Mouse (Mus musculus): ENCODE data around the gene Prokr2.

Gene Prokr2

GRCm38 (mm10) chr2:132385194-132385838, at the start of gene Prokr2:
Gene Prokr2, minus strand, starts transcription at chr2:132385447.
- peak; percentile 35 for DNase-seq

GRCm38 (mm10) chr2:132427160-132427941, 42.1 kb upstream of the Prokr2 start:
- peak; percentile 33 for DNase-seq

DNA sequence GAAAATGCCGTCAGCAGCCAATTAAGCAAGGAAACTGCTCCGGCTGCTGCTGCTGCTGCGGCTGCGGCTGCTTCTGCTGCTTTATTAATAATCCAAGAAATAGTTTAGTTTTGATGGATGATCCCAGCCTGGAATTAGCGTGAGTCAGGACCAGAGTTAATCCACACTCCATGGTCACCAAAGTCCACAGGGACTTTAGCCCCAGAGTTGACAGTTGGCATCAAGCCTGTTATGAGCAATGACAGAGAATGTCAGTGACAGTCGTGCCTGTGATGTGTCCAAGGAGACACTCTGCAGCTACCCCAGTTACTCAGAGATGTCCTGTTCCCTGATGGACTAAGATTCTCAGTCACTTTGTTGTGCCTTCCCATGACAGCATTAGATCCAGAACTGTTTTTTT, 40.3 kb upstream of the Prokr2 start:
- no peak for DNase-seq

DNA sequence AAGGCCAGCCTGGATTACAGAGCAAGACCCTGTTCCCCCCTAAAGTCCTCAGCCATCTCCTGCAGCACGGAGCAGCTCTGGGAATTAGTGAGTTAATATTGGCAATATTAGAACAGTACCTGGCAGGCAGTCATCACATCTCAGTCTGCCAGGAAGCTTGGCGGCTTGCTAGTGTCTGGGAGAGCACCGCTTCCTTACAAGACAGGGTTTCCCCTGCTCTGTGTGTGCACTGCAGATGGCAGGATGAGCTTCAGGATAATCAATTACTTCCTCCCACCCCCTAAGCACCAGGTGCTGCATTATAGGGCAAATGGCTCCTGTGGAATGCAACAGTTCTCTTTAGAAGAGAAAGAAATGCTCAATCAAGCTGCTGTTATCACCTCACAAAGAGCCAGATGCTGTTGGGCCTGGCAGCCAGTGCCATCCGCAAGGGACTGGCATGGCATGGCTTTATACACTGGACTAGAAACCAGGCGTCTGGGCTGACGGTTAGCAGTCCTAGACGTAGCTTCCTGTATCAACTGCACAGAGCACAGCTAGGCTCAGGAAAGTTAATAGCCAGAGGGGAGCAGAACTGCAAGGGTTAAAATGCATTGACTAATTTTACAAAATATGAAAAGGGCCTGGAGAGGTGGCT, 38.3 kb upstream of the Prokr2 start:
- no peak for DNase-seq

GRCm38 (mm10) chr2:132422846-132423245, 37.6 kb upstream of the Prokr2 start:
- no peak for DNase-seq

DNA sequence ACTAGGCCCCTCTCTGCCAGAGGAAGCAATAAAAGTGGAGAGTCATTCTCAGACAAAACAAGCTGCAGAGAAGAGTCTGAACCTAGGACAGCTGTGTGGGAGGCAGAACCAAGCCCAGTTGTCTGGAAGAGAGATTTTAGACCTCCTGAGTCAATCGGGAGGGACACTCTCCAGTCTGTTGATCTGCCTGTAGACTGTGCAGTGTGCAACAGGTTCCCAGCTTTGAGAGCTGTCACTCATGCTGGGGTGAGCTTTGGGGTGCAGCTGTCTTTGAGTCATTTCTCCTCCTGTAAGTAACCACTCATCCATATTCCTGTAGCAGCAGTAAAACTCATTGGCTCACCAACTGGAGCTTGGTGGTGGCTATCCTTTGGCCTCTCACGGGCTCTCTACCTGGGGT, 33.2 kb upstream of the Prokr2 start:
- no peak for DNase-seq

- DNase-seq: no peak
Observed at GRCm38 (mm10) chr2:132410126-132410525, 24.9 kb upstream of the Prokr2 start.

DNA sequence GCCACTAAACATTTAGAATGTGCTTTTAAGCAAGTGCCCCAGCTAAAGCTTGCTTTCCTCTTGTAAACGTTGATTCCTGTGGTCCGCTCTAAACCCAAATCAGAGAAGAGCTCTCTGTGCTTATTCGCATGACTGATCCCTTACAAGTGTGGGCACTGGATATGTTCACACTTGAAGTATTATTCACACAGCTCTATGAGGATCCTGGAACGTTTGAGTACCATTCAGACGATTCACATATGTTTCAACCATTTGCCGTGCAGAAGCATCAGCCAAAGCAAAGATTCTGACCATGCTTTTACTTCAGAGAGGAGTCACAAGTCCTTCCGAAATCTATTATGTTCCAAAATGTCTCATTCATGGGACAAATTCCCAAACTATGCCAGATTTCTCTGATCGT, 12.9 kb upstream of the Prokr2 start:
- DNase-seq: no peak

GRCm38 (mm10) chr2:132395753-132396152, 10.5 kb upstream of the Prokr2 start:
- DNase-seq: no peak

GRCm38 (mm10) chr2:132390607-132391160, 5.4 kb upstream of the Prokr2 start:
- DNase-seq: no peak

DNA sequence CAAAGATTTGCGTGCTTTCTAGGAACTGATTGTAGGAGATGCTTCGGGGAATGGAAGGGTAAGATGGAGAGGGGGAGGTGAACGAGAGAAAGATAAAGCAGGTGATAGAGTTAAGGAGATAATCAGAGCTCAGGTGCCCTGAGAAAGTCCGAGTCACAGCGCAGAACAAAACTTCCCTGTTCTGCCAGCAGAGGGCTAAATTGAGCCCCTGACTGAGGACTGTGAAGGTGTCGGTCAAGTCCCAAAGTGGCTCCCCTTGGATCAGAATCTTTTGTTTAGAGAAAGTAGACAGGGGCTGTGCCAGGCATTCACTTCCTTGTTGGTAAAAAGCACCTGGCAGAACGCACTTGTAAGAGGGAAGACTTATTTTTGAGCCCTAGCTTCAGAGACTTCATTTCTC, 4.3 kb upstream of the Prokr2 start:
- DNase-seq: peak; percentile 22

DNA sequence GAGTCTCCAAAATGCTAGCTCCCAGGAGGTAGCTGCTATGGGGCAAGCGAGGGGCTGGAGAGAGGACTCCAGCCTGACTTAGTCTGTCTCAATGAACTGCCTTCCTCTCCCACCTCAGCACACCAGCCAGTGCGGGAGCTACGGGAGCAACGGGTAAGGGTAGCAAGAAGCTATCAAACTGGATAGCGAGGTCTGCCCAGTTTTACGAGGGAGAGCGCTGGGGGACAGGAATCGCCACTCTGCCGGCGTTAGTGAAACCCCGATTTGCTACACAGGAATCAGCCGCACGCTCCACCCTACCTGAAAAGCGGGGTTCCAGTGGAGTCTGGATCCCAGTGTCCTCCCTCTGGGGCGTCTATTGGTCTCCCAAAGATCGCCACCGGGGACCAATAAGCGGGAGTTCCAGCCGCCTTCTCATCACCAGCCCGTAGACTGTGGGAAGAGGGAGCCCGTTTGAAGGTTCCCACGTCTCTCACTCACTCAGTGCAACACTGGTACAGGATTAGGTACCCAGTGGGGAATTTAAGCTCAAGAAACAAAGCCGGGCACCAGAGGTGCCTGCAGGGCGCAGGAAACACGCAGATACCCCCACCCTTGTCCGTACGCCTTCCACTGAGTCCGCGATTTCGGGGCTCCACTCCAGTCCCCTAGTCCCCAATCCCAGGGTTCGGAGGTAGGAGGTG, 595 bp downstream of the Prokr2 start:
- DNase-seq: no peak

DNA sequence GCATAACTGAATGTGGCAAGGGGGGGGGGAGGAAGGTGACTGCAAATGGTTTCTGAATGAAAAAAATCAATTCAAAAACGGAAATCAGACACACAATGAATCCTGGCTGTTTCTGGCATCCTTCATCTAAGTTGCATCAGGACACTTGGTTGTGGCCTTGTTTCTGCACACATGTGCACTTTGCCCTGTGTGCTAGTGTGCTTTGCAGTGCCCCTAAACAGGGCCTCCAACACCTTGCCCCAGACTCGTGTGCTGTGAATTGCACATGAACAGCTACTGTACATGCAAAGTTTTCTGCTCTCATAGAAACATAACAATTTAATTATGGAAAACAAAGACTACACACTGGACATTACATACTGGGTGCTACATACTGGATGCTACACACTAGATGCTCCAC, 2.9 kb downstream of the Prokr2 start:
- no peak for DNase-seq

DNA sequence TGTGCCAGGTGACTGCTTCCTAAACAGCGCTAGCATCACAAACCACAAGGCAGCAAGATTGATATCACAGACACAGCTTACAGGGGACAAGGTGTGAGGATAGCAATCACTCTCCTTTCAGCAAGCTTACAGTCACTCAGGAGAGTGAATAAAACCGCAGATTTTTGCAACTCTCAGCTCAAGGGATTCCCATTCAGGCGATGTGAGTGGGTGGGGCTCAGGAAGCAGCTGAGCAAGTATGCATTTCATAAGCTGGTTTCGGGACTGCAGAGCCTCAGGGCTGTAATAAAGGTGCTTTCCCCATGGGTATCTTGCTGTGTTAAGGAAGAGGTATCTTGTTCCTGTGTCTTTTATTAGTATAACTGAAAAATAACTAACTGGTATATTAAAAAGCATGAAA, 5.6 kb downstream of the Prokr2 start:
- no peak for DNase-seq

- no peak for DNase-seq
Observed at GRCm38 (mm10) chr2:132378602-132379150, 6.6 kb downstream of the Prokr2 start.

DNA sequence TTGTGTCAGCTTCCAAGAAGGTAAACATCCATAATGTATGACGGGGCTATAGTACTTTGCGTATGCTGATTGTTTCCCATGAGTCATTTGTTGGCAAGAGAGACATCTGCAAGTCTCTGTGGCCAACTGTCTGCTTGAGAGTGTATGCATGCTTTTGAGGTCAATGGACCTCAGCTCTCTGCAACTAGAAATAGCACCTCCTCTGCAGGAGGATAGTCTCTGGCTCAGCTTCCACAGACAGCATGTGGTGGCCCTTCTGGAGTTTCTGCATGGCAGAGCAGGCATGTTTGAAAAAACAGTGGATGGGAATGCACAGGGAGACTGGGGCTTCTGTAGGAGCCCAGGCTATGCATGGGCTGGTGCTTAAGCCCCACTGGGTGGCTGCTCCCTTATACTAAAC, 7.8 kb downstream of the Prokr2 start:
- no peak for DNase-seq

- DNase-seq: no peak
Observed at GRCm38 (mm10) chr2:132375721-132376120, 9.5 kb downstream of the Prokr2 start.

- no peak for DNase-seq
Observed at GRCm38 (mm10) chr2:132375135-132375534, 10.1 kb downstream of the Prokr2 start.

- DNase-seq: no peak
Observed at GRCm38 (mm10) chr2:132373748-132374147, 11.5 kb downstream of the Prokr2 start.

DNA sequence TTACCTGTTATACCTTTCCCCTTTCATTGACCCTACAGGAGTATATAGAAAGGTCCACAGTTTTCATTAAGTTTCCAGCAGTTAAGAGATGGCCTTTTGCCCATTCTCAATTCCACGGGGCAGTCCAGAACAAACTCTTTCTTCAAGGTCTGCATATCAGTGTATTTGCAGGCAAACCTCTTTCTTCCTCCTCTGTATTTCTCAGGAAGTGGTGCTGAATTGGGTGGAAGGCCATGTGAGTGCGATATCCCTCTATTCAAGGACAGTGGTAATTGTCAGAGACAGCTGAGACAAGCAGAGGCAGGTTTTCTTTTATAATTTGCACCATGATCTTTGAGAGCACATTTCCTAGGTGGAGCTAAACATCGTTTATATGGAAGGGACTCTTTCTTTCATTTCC, 16.8 kb downstream of the Prokr2 start:
- no peak for DNase-seq

GRCm38 (mm10) chr2:132343846-132344245, 41.4 kb downstream of the Prokr2 start:
- no peak for DNase-seq

DNA sequence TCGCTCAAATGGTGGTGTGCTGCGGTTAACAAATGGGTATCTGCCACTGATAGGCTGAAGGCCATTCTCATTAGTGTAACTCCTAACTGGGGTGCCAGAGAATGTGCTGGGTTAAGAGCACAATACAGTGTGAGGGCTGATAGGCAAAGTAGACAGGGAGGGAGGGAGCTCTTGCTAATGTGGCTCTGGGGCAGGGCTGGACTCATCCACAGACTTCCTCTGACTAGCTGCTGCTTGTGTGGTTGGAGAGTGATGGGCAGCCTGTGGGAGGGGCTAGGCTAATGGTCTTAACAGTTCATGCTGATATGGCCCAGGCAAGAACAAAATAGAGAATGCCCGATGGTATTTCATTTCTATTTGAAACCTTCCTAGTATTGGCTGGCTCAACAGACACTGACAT, 44.0 kb downstream of the Prokr2 start:
- DNase-seq: no peak

- DNase-seq: no peak
Observed at GRCm38 (mm10) chr2:132340350-132340749, 44.9 kb downstream of the Prokr2 start.
